Mouse (Mus musculus): ENCODE data around the gene Capza1.
"Not testable (repeated sequence)": the region's sequence is repeated elsewhere in the genome, so short reads cannot be mapped to it uniquely, and the experiment has no call there.

The Capza1 gene

GRCm38 (mm10) chr3:104863786-104864650, at the start of gene Capza1, which contains the start of gene St7l:
Gene Capza1, minus strand, starts transcription at chr3:104864505.
Gene St7l, plus strand, starts transcription at chr3:104864005.
- peak; percentile 99 for DNase-seq

GRCm38 (mm10) chr3:104909195-104909594, 44.9 kb upstream of the Capza1 start:
- DNase-seq: no peak

GRCm38 (mm10) chr3:104906007-104906406, 41.7 kb upstream of the Capza1 start:
- no peak for DNase-seq

GRCm38 (mm10) chr3:104905389-104905788, 41.1 kb upstream of the Capza1 start:
- DNase-seq: no peak

- DNase-seq: no peak
Observed at GRCm38 (mm10) chr3:104901154-104901553, 36.8 kb upstream of the Capza1 start.

- no peak for DNase-seq
Observed at GRCm38 (mm10) chr3:104896141-104896540, 31.8 kb upstream of the Capza1 start.

GRCm38 (mm10) chr3:104888585-104888984, 24.3 kb upstream of the Capza1 start:
- DNase-seq: no peak

GRCm38 (mm10) chr3:104869611-104870010, 5.3 kb upstream of the Capza1 start:
- DNase-seq: no peak

GRCm38 (mm10) chr3:104866674-104867073, 2.4 kb upstream of the Capza1 start:
- DNase-seq: not testable (repeated sequence)

GRCm38 (mm10) chr3:104865341-104865788, 1.1 kb upstream of the Capza1 start:
- DNase-seq: no peak

GRCm38 (mm10) chr3:104864651-104865340, 491 bp upstream of the Capza1 start:
- DNase-seq: peak; percentile 99

GRCm38 (mm10) chr3:104858560-104858959, 5.7 kb downstream of the Capza1 start:
- DNase-seq: no peak

GRCm38 (mm10) chr3:104856106-104856505, 8.2 kb downstream of the Capza1 start:
- no peak for DNase-seq

GRCm38 (mm10) chr3:104854866-104855265, 9.4 kb downstream of the Capza1 start:
- no peak for DNase-seq

GRCm38 (mm10) chr3:104854465-104854864, 9.8 kb downstream of the Capza1 start:
- DNase-seq: no peak

GRCm38 (mm10) chr3:104846601-104847000, 17.7 kb downstream of the Capza1 start:
- DNase-seq: no peak

GRCm38 (mm10) chr3:104841049-104841448, 23.3 kb downstream of the Capza1 start:
- DNase-seq: peak; percentile 6

GRCm38 (mm10) chr3:104835797-104836196, 28.5 kb downstream of the Capza1 start:
- DNase-seq: peak; percentile 51

- DNase-seq: peak; percentile 55
Observed at GRCm38 (mm10) chr3:104822413-104822812, 41.9 kb downstream of the Capza1 start.

GRCm38 (mm10) chr3:104820426-104820825, 43.9 kb downstream of the Capza1 start:
- DNase-seq: peak; percentile 61

GRCm38 (mm10) chr3:104818749-104819134, 45.6 kb downstream of the Capza1 start:
- DNase-seq: no peak

- DNase-seq: peak; percentile 98
Observed at GRCm38 (mm10) chr3:104817991-104818748, 46.1 kb downstream of the Capza1 start, which contains the start of gene Mov10. Gene Mov10, minus strand, starts transcription at chr3:104818563.

- peak; percentile 97 for DNase-seq
Observed at GRCm38 (mm10) chr3:104817481-104817990, 46.8 kb downstream of the Capza1 start.
